Mouse (Mus musculus): Measurements from ENCODE around the gene Dpf2. TPM values are rescaled to one million over a fixed set of nuclear protein-coding genes. Genes with fewer than 3 reads are reported as not detected.

Dpf2 gene
- total and polyA plus RNA-seq, 3 experiments, result 25.0 to 115 (median 36.7) TPM

- Histone ChIP-seq H3K4me1 (ENCODE audit: control insufficient read depth in 1 of 2, insufficient read depth in 2 of 2) (peaks cover 23 to 52% of the 10 kb centered on the region in 2 experiments), H3K4me2 (ENCODE audit: insufficient read depth, low read depth, poor library complexity, severe bottlenecking) (no peak overlapping the region), H3K79me2 (replicated peaks; ENCODE audit: control insufficient read depth, extremely low read depth, insufficient read depth, poor library complexity, severe bottlenecking) (peaks cover 4% of the 10 kb centered on the region; the same call in 1 of the 2 replicates), H3K27me3 (replicated peaks) (no peaks in the 10 kb centered on the region), H3K9me3 (replicated peaks; ENCODE audit: low read length) (no peaks in the 10 kb centered on the region), H3K4me3 (replicated peaks in 1 of 3; ENCODE audit: low read depth in 2 of 3, low read length in 2 of 3, poor library complexity in 1 of 3) (no peak overlapping the region), H3K36me3 (replicated peaks in 1 of 2; ENCODE audit: control insufficient read depth in 1 of 2, insufficient read depth in 1 of 2, low read length in 1 of 2) (peaks cover 50 to 59% of the 10 kb centered on the region in 2 experiments), H3K9ac (ENCODE audit: insufficient read depth, low read depth) (no peak overlapping the region), H3K27ac (ENCODE audit: insufficient read depth, low read depth) (no peak overlapping the region)
- in situ Hi-C loops (cut with MboI; ENCODE audit: low pct_ligation_motif_present, low pct_unique_long_range_greater_than_20kb, low sequenced_read_pairs), result no loop called here
- no peak for TF ChIP-seq JUN (IDR thresholded peaks at IDR 0.05; ENCODE audit: insufficient read depth, low read depth, low read length)
- no peak for TF ChIP-seq SIN3A (IDR thresholded peaks at IDR 0.05; ENCODE audit: low read length)
- no peak for TF ChIP-seq MYC (IDR thresholded peaks at IDR 0.05; ENCODE audit: low read depth, low read length)
- no peak for TF ChIP-seq UBTF (IDR thresholded peaks at IDR 0.05; ENCODE audit: low read depth, low read length)
- DNase-seq (ENCODE audit: extremely low read depth), result no peak
- dilution Hi-C loops (cut with MboI; ENCODE audit: extremely low pct_ligation_motif_present, extremely low pct_unique_long_range_greater_than_20kb, low sequenced_read_pairs), result no loop called here
Observed at GRCm38 (mm10) chr19:5872528-5872927, 40.3 kb downstream of the Dpf2 start.

- H3K4me1 ChIP-seq (ENCODE audit: control insufficient read depth in 1 of 2, insufficient read depth in 2 of 2), result peaks cover 19 to 45% of the 10 kb centered on the region in 2 experiments
- no peak overlapping the region for H3K27ac ChIP-seq (ENCODE audit: insufficient read depth, low read depth)
- no peak overlapping the region for H3K4me3 ChIP-seq (replicated peaks in 1 of 3; ENCODE audit: low read depth in 2 of 3, low read length in 2 of 3, poor library complexity in 1 of 3)
- dilution Hi-C loops (cut with MboI; ENCODE audit: extremely low pct_ligation_motif_present, extremely low pct_unique_long_range_greater_than_20kb, low sequenced_read_pairs), result no loop called here
- DNase-seq (ENCODE audit: extremely low read depth), result no peak
- H3K9ac ChIP-seq (ENCODE audit: insufficient read depth, low read depth), result no peak overlapping the region
- peaks cover 53 to 67% of the 10 kb centered on the region in 2 experiments for H3K36me3 ChIP-seq (replicated peaks in 1 of 2; ENCODE audit: control insufficient read depth in 1 of 2, insufficient read depth in 1 of 2, low read length in 1 of 2)
- H3K4me2 ChIP-seq (ENCODE audit: insufficient read depth, low read depth, poor library complexity, severe bottlenecking), result no peak overlapping the region
- TF ChIP-seq ZC3H11A (IDR thresholded peaks at IDR 0.05; ENCODE audit: low read depth, low read length) (no peak), ETS1 (conservative IDR thresholded peaks at IDR 0.05; ENCODE audit: low read depth, low read length) (no peak), CTCF (conservative IDR thresholded peaks at IDR 0.05 in 1 of 2, IDR thresholded peaks at IDR 0.05 in 1 of 2; ENCODE audit: low read depth in 2 of 2, low read length in 2 of 2) (no peak), USF2 (conservative IDR thresholded peaks at IDR 0.05; ENCODE audit: low read depth, low read length) (no peak), IRF4 (IDR thresholded peaks at IDR 0.05; ENCODE audit: low read depth, low read length) (no peak)
- no peaks in the 10 kb centered on the region for H3K9me3 ChIP-seq (replicated peaks; ENCODE audit: low read length)
- H3K79me2 ChIP-seq (replicated peaks; ENCODE audit: control insufficient read depth, extremely low read depth, insufficient read depth, poor library complexity, severe bottlenecking), result peaks cover 4% of the 10 kb centered on the region; the same call in 1 of the 2 replicates
- in situ Hi-C loops (cut with MboI; ENCODE audit: low pct_ligation_motif_present, low pct_unique_long_range_greater_than_20kb, low sequenced_read_pairs), result no loop called here
- no peaks in the 10 kb centered on the region for H3K27me3 ChIP-seq (replicated peaks)
Observed at GRCm38 (mm10) chr19:5871683-5872082, 41.1 kb downstream of the Dpf2 start.

GRCm38 (mm10) chr19:5871273-5871672 lies 41.5 kb downstream of the Dpf2 start:
- peaks cover 4% of the 10 kb centered on the region; the same call in 1 of the 2 replicates for H3K79me2 ChIP-seq (replicated peaks; ENCODE audit: control insufficient read depth, extremely low read depth, insufficient read depth, poor library complexity, severe bottlenecking)
- H3K4me2 ChIP-seq (ENCODE audit: insufficient read depth, low read depth, poor library complexity, severe bottlenecking), result no peak overlapping the region
- no peaks in the 10 kb centered on the region for H3K9me3 ChIP-seq (replicated peaks; ENCODE audit: low read length)
- dilution Hi-C loops (cut with MboI; ENCODE audit: extremely low pct_ligation_motif_present, extremely low pct_unique_long_range_greater_than_20kb, low sequenced_read_pairs) (no loop called here), in situ Hi-C loops (cut with MboI; ENCODE audit: low pct_ligation_motif_present, low pct_unique_long_range_greater_than_20kb, low sequenced_read_pairs) (no loop called here)
- H3K9ac ChIP-seq (ENCODE audit: insufficient read depth, low read depth), result no peak overlapping the region
- peaks cover 56 to 71% of the 10 kb centered on the region in 2 experiments for H3K36me3 ChIP-seq (replicated peaks in 1 of 2; ENCODE audit: control insufficient read depth in 1 of 2, insufficient read depth in 1 of 2, low read length in 1 of 2)
- no peak for TF ChIP-seq KAT2A (IDR thresholded peaks at IDR 0.05; ENCODE audit: insufficient replicate concordance, low read length)
- TF ChIP-seq MAX (IDR thresholded peaks at IDR 0.05; ENCODE audit: low read length), result no peak
- no peak for TF ChIP-seq MAFK (IDR thresholded peaks at IDR 0.05; ENCODE audit: insufficient replicate concordance, low read length)
- TF ChIP-seq JUN (IDR thresholded peaks at IDR 0.05; ENCODE audit: insufficient read depth, low read depth, low read length), result no peak
- TF ChIP-seq JUND (conservative IDR thresholded peaks at IDR 0.05; ENCODE audit: low read depth, low read length), result no peak
- no peak for TF ChIP-seq ZKSCAN1 (IDR thresholded peaks at IDR 0.05; ENCODE audit: borderline replicate concordance, low read depth, low read length)
- no peak for TF ChIP-seq E2F4 (IDR thresholded peaks at IDR 0.05; ENCODE audit: insufficient replicate concordance, low read depth, low read length)
- no peak for TF ChIP-seq CTCF (conservative IDR thresholded peaks at IDR 0.05 in 1 of 2, IDR thresholded peaks at IDR 0.05 in 1 of 2; ENCODE audit: low read depth in 2 of 2, low read length in 2 of 2)
- TF ChIP-seq PAX5 (IDR thresholded peaks at IDR 0.05; ENCODE audit: low read length), result no peak
- no peak for TF ChIP-seq CHD2 (IDR thresholded peaks at IDR 0.05; ENCODE audit: low read length)
- TF ChIP-seq RCOR1 (conservative IDR thresholded peaks at IDR 0.05; ENCODE audit: low read depth, low read length), result no peak
- no peak for TF ChIP-seq NELFE (IDR thresholded peaks at IDR 0.05; ENCODE audit: low read depth, low read length)
- no peak for TF ChIP-seq RAD21 (IDR thresholded peaks at IDR 0.05; ENCODE audit: low read depth, low read length)
- no peak for TF ChIP-seq UBTF (IDR thresholded peaks at IDR 0.05; ENCODE audit: low read depth, low read length)
- no peak for TF ChIP-seq MEF2A (IDR thresholded peaks at IDR 0.05; ENCODE audit: borderline replicate concordance, low read depth, low read length)
- TF ChIP-seq NRF1 (IDR thresholded peaks at IDR 0.05; ENCODE audit: low read depth, low read length), result no peak
- H3K4me1 ChIP-seq (ENCODE audit: control insufficient read depth in 1 of 2, insufficient read depth in 2 of 2), result peaks cover 17 to 42% of the 10 kb centered on the region in 2 experiments
- H3K27ac ChIP-seq (ENCODE audit: insufficient read depth, low read depth), result no peak overlapping the region
- no peak overlapping the region for H3K4me3 ChIP-seq (replicated peaks in 1 of 3; ENCODE audit: low read depth in 2 of 3, low read length in 2 of 3, poor library complexity in 1 of 3)
- DNase-seq (ENCODE audit: extremely low read depth), result no peak
- no peaks in the 10 kb centered on the region for H3K27me3 ChIP-seq (replicated peaks)

All from CH12.LX (cell line).